Comparison of ENCODE assay signal across 16 mouse cellular contexts in genomic region chr11:49246523-49246922, GRCm38 (mm10). TPM values are rescaled to one million over a fixed set of nuclear protein-coding genes. Genes with fewer than 3 reads are reported as not detected.
DNase-seq lines count a peak whose midpoint lies in the region; ATAC-seq and TF ChIP-seq lines count a peak whose summit lies in the region.
"Had no signal": no experiment of that assay in that cellular context is flagged by ENCODE, and none has a peak within 500 bp of the region (broad histone marks: within the 10 kb centered on the region; RNA-seq: fewer than 3 reads in every experiment).

No protein-coding gene starts in this region.

- no peaks in the 10 kb centered on the region for H3K9me3 ChIP-seq in midbrain, embryonic 12.5 days
- H3K9me3 ChIP-seq in midbrain, embryonic 14.5 days (ENCODE audit: control insufficient read depth, low read length), result no peaks in the 10 kb centered on the region
- no peaks in the 10 kb centered on the region for H3K9me3 ChIP-seq in intestine, embryonic 16.5 days (ENCODE audit: control insufficient read depth, low read length)

- H3K4me2 ChIP-seq in midbrain, embryonic 12.5 days (replicated peaks), result no peak overlapping the region
- H3K4me2 ChIP-seq in midbrain, embryonic 14.5 days (ENCODE audit: low read length), result no peak overlapping the region
- H3K4me2 ChIP-seq in intestine, embryonic 16.5 days (ENCODE audit: low read depth, low read length), result peak overlapping the region; percentile 66

- 0 out of 2 replicates have a peak overlapping the region, but pooled peaks have one; percentile 29 for H3K9ac ChIP-seq in midbrain, embryonic 12.5 days (replicated peaks)
- H3K9ac ChIP-seq in midbrain, embryonic 14.5 days (replicated peaks; ENCODE audit: low read length), result no peak overlapping the region
- H3K9ac ChIP-seq in intestine, embryonic 16.5 days (ENCODE audit: low read depth, low read length), result no peak overlapping the region

- TF ChIP-seq POLR2A in kidney, adult 2 months (IDR thresholded peaks at IDR 0.05; ENCODE audit: low read depth, low read length), result no peak
- TF ChIP-seq POLR2A in small intestine, adult 2 months (IDR thresholded peaks at IDR 0.05; ENCODE audit: low read depth, low read length), result no peak

- intact Hi-C loops in left cerebral cortex, postnatal 10 days (cut with DNase I), result no loop called here

- peak overlapping the region; percentile 10 for H3K27ac ChIP-seq in kidney, adult 2 months (ENCODE audit: insufficient read depth, low read depth, low read length)
- H3K27ac ChIP-seq in midbrain, embryonic 12.5 days (replicated peaks), result no peak overlapping the region
- no peak overlapping the region for H3K27ac ChIP-seq in midbrain, embryonic 14.5 days (replicated peaks; ENCODE audit: low read depth, low read length)
- H3K27ac ChIP-seq in intestine, embryonic 16.5 days (ENCODE audit: low read length), result no peak overlapping the region
- H3K27ac ChIP-seq in small intestine, adult 2 months (ENCODE audit: insufficient read depth, low read depth, low read length), result peak overlapping the region; percentile 62

- H3K27me3 ChIP-seq in kidney, adult 2 months (replicated peaks; ENCODE audit: control insufficient read depth, insufficient read depth, low read length), result no peaks in the 10 kb centered on the region
- no peaks in the 10 kb centered on the region for H3K27me3 ChIP-seq in midbrain, embryonic 12.5 days
- H3K27me3 ChIP-seq in midbrain, embryonic 14.5 days (ENCODE audit: control insufficient read depth, insufficient read depth, low read length), result no peaks in the 10 kb centered on the region
- no peaks in the 10 kb centered on the region for H3K27me3 ChIP-seq in intestine, embryonic 16.5 days (replicated peaks; ENCODE audit: control insufficient read depth, insufficient read depth, low read length)
- no peaks in the 10 kb centered on the region for H3K27me3 ChIP-seq in small intestine, adult 2 months (ENCODE audit: control insufficient read depth, insufficient read depth, low read length)

- H3K36me3 ChIP-seq in kidney, adult 2 months (ENCODE audit: control insufficient read depth, insufficient read depth, low read length), result no peaks in the 10 kb centered on the region; the same call in 1 of the 2 replicates
- H3K36me3 ChIP-seq in midbrain, embryonic 12.5 days, result no peaks in the 10 kb centered on the region
- no peaks in the 10 kb centered on the region for H3K36me3 ChIP-seq in midbrain, embryonic 14.5 days (ENCODE audit: control insufficient read depth, insufficient read depth, low read length)
- H3K36me3 ChIP-seq in intestine, embryonic 16.5 days (ENCODE audit: control insufficient read depth, insufficient read depth, low read length), result no peaks in the 10 kb centered on the region
- no peaks in the 10 kb centered on the region for H3K36me3 ChIP-seq in small intestine, adult 2 months (ENCODE audit: control insufficient read depth, insufficient read depth, low read length)

- TF ChIP-seq CTCF in kidney, adult 2 months (conservative IDR thresholded peaks at IDR 0.05; ENCODE audit: insufficient read depth, insufficient read length, low read depth, low read length), result no peak
- no peak for TF ChIP-seq CTCF in small intestine, adult 2 months (IDR thresholded peaks at IDR 0.05; ENCODE audit: extremely low read depth, insufficient read length, insufficient replicate concordance, low read depth, low read length)

- ATAC-seq in midbrain, embryonic 12.5 days (ENCODE audit: low FRiP score, low read depth), result no peak
- no peak for ATAC-seq in midbrain, embryonic 14.5 days (ENCODE audit: low FRiP score, low TSS enrichment)
- ATAC-seq in intestine, embryonic 16.5 days, result no peak

- 59% methylated on average over 4 of the region's 4 CpGs for WGBS in kidney, adult 2 months
- 86% methylated on average over 4 of the region's 4 CpGs for WGBS in midbrain, embryonic 12.5 days
- WGBS in midbrain, embryonic 14.5 days, result 90% methylated on average over 4 of the region's 4 CpGs
- 79% methylated on average over 4 of the region's 4 CpGs for WGBS in intestine, embryonic 16.5 days
- 61% methylated on average over 4 of the region's 4 CpGs for WGBS in small intestine, adult 2 months

- DNase-seq in kidney, adult 2 months, result no peak
- no peak for DNase-seq in kidney, postnatal 25 days
- DNase-seq in midbrain, embryonic 14.5 days, result no peak
- no peak for DNase-seq in left cerebral cortex, postnatal 10 days (ENCODE audit: extremely low spot score in 1 of 2, low spot score in 2 of 2)
- no peak for DNase-seq in adrenal gland, postnatal 36 days
- DNase-seq: cerebellum, adult 2 months; right cerebral cortex, postnatal 14 days had no signal

- H3K4me3 ChIP-seq in kidney, adult 2 months (ENCODE audit: insufficient read depth, low read depth, low read length), result no peak overlapping the region
- H3K4me3 ChIP-seq in midbrain, embryonic 12.5 days, result no peak overlapping the region
- H3K4me3 ChIP-seq in midbrain, embryonic 14.5 days (replicated peaks; ENCODE audit: low read depth, low read length), result no peak overlapping the region
- H3K4me3 ChIP-seq in intestine, embryonic 16.5 days (ENCODE audit: low read length), result peak overlapping the region; percentile 59; the same call in 1 of the 2 replicates
- H3K4me3 ChIP-seq in small intestine, adult 2 months (ENCODE audit: low read depth, low read length), result peak overlapping the region; percentile 8; the same call in 1 of the 2 replicates

- peaks cover 28% of the 10 kb centered on the region for H3K4me1 ChIP-seq in kidney, adult 2 months (ENCODE audit: control insufficient read depth, insufficient read depth, low read length)
- peaks cover 39% of the 10 kb centered on the region for H3K4me1 ChIP-seq in midbrain, embryonic 12.5 days
- peaks cover 27% of the 10 kb centered on the region for H3K4me1 ChIP-seq in midbrain, embryonic 14.5 days (ENCODE audit: control insufficient read depth, insufficient read depth, low read length)
- H3K4me1 ChIP-seq in intestine, embryonic 16.5 days (ENCODE audit: control insufficient read depth, insufficient read depth, low read length), result peaks cover 49% of the 10 kb centered on the region
- peaks cover 35% of the 10 kb centered on the region for H3K4me1 ChIP-seq in small intestine, adult 2 months (ENCODE audit: control insufficient read depth, insufficient read depth, insufficient read length, low read length)

RNA-seq across cellular contexts. Expression of gene Mgat1, which starts 2.5 kb away (rescaled TPM):
- 157 and 198 TPM in 2 replicates for polyA plus RNA-seq in kidney, adult 2 months (2012; rRNA removed)
- 33.5 and 39.0 TPM in 2 replicates for polyA plus RNA-seq in midbrain, embryonic 12.5 days (2016; fragmentation: Nextera tagmentation; extraction: Ambion mirVana)
- 27.0 and 27.9 TPM in 2 replicates for polyA plus RNA-seq in midbrain, embryonic 14.5 days (2014; fragmentation: Nextera tagmentation; extraction: Ambion mirVana)
- 62.4 and 65.8 TPM in 2 replicates for polyA plus RNA-seq in intestine, embryonic 16.5 days (2015; fragmentation: Nextera tagmentation; extraction: Ambion mirVana)
- polyA plus RNA-seq in small intestine, adult 2 months (2012; rRNA removed), result 97.4 and 231 TPM in 2 replicates
- 10 to 100 TPM; 60.5 to 67.2 TPM for total RNA-seq in left cerebral cortex, postnatal 10 days (2021)
- 100 to 1,000 TPM; 113 to 135 TPM for total RNA-seq in adrenal gland, postnatal 36 days (2021)

RNA-seq across cellular contexts. Expression of gene Olfr1393, which starts 31.6 kb away (rescaled TPM):
- 0.72 and 1.5 TPM in 2 replicates for polyA plus RNA-seq in kidney, adult 2 months (2012; rRNA removed)
- 0.06 TPM in 1 of 2 replicates, not detected in the other for polyA plus RNA-seq in midbrain, embryonic 12.5 days (2016; fragmentation: Nextera tagmentation; extraction: Ambion mirVana)
- polyA plus RNA-seq in midbrain, embryonic 14.5 days (2014; fragmentation: Nextera tagmentation; extraction: Ambion mirVana), result 0.22 TPM in 1 of 2 replicates, not detected in the other
- 0.13 TPM in 1 of 2 replicates, not detected in the other for polyA plus RNA-seq in intestine, embryonic 16.5 days (2015; fragmentation: Nextera tagmentation; extraction: Ambion mirVana)
- polyA plus RNA-seq in small intestine, adult 2 months (2012; rRNA removed), result 0.10 and 0.42 TPM in 2 replicates
- under 1 TPM in 1 of 2 experiments, not detected in 1; 0.26 TPM for total RNA-seq in left cerebral cortex, postnatal 10 days (2021)
- total RNA-seq in adrenal gland, postnatal 36 days (2021), result not detected
- total RNA-seq: layer of hippocampus, postnatal 10 days had no signal
- polyA plus RNA-seq: forebrain, embryonic 11.5 days; heart, embryonic 11.5 days; stomach, embryonic 14.5 days had no signal

RNA-seq across cellular contexts. Expression of gene Olfr1392, which starts 38.6 kb away (rescaled TPM):
- 0.46 and 0.47 TPM in 2 replicates for polyA plus RNA-seq in kidney, adult 2 months (2012; rRNA removed)
- polyA plus RNA-seq in midbrain, embryonic 12.5 days (2016; fragmentation: Nextera tagmentation; extraction: Ambion mirVana), result 0.06 TPM in 1 of 2 replicates, not detected in the other
- polyA plus RNA-seq in midbrain, embryonic 14.5 days (2014; fragmentation: Nextera tagmentation; extraction: Ambion mirVana), result 0.07 TPM in 1 of 2 replicates, not detected in the other
- polyA plus RNA-seq in intestine, embryonic 16.5 days (2015; fragmentation: Nextera tagmentation; extraction: Ambion mirVana), result not detected in 2 replicates
- 0.11 and 0.13 TPM in 2 replicates for polyA plus RNA-seq in small intestine, adult 2 months (2012; rRNA removed)
- under 1 TPM in 1 of 2 experiments, not detected in 1; 0.47 TPM for total RNA-seq in left cerebral cortex, postnatal 10 days (2021)
- not detected for total RNA-seq in adrenal gland, postnatal 36 days (2021)
- polyA plus RNA-seq: forebrain, embryonic 11.5 days; heart, embryonic 11.5 days had no signal

RNA-seq across cellular contexts. Expression of gene Zfp62, which starts 43.4 kb away (rescaled TPM):
- polyA plus RNA-seq in kidney, adult 2 months (2012; rRNA removed), result 2.0 and 2.6 TPM in 2 replicates
- polyA plus RNA-seq in midbrain, embryonic 12.5 days (2016; fragmentation: Nextera tagmentation; extraction: Ambion mirVana), result 60.8 and 63.3 TPM in 2 replicates
- 37.3 and 61.7 TPM in 2 replicates for polyA plus RNA-seq in midbrain, embryonic 14.5 days (2014; fragmentation: Nextera tagmentation; extraction: Ambion mirVana)
- 20.7 and 23.1 TPM in 2 replicates for polyA plus RNA-seq in intestine, embryonic 16.5 days (2015; fragmentation: Nextera tagmentation; extraction: Ambion mirVana)
- 0.38 and 0.42 TPM in 2 replicates for polyA plus RNA-seq in small intestine, adult 2 months (2012; rRNA removed)
- total RNA-seq in left cerebral cortex, postnatal 10 days (2021), result 10 to 100 TPM; 37.4 to 40.4 TPM
- total RNA-seq in adrenal gland, postnatal 36 days (2021), result 10 to 100 TPM; 29.7 to 33.3 TPM

RNA-seq across cellular contexts. Expression of gene Olfr10, which starts 58.0 kb away (rescaled TPM):
- not detected in 2 replicates for polyA plus RNA-seq in kidney, adult 2 months (2012; rRNA removed)
- polyA plus RNA-seq in midbrain, embryonic 12.5 days (2016; fragmentation: Nextera tagmentation; extraction: Ambion mirVana), result not detected in 2 replicates
- polyA plus RNA-seq in midbrain, embryonic 14.5 days (2014; fragmentation: Nextera tagmentation; extraction: Ambion mirVana), result not detected in 2 replicates
- not detected in 2 replicates for polyA plus RNA-seq in intestine, embryonic 16.5 days (2015; fragmentation: Nextera tagmentation; extraction: Ambion mirVana)
- polyA plus RNA-seq in small intestine, adult 2 months (2012; rRNA removed), result not detected in 2 replicates
- not detected for total RNA-seq in left cerebral cortex, postnatal 10 days (2021)
- not detected for total RNA-seq in adrenal gland, postnatal 36 days (2021)
- total RNA-seq: adrenal gland, postnatal 4 days had no signal
- polyA plus RNA-seq: cerebellum, adult 2 months; forebrain, embryonic 11.5 days; heart, embryonic 11.5 days; limb, embryonic 14.5 days; stomach, embryonic 14.5 days had no signal

Comparison
In these comparisons a context has a peak if more than half of its experiments do, and no peak if none do; other contexts are left out.
1. H3K27ac ChIP-seq: peak in kidney, adult 2 months (single experiment) and small intestine, adult 2 months (single experiment); none in midbrain, embryonic 12.5 days (single experiment), midbrain, embryonic 14.5 days (single experiment) and intestine, embryonic 16.5 days (single experiment).
2. H3K4me3 ChIP-seq: peak in intestine, embryonic 16.5 days (single experiment) and small intestine, adult 2 months (single experiment); none in kidney, adult 2 months (single experiment), midbrain, embryonic 12.5 days (single experiment) and midbrain, embryonic 14.5 days (single experiment).